Mouse (Mus musculus) gastrocnemius, adult 2 months (tissue): ENCODE measurements around the gene Ugdh. TPM values are rescaled to one million over a fixed set of nuclear protein-coding genes. Genes with fewer than 3 reads are reported as not detected.

ENCODE experiments used
- DNase-seq: peaks from one replicate; pipeline ENCODE4 v3.0.0; 2022
- H3K27ac ChIP-seq: fragments of 200-600 bp; 2 replicates; pipeline ENCODE4 v1.8.1; 2022; ENCODE audit warnings: mild to moderate bottlenecking
- H3K4me3 ChIP-seq: fragments of 200-600 bp; 2 replicates; pipeline ENCODE4 v1.8.1; 2022; ENCODE audit warnings: mild to moderate bottlenecking, moderate library complexity
- CTCF ChIP-seq: fragments of 200-600 bp; IDR thresholded peaks from 2 replicates; pipeline ENCODE4 v1.8.1; 2022; ENCODE audit warnings: antibody characterized with exemption, mild to moderate bottlenecking, moderate library complexity
- intact Hi-C: fragments of 180-260 bp; cut with DNase I; formaldehyde crosslinking; loops from one replicate; pipeline ENCODE4 v1.15.1; 2025
- total RNA-seq, 2 experiments: library from RNA; stranded (reverse); gene quantifications; 2 replicates each; pipeline ENCODE4 v1.2.3; 2021

The Ugdh gene
- total RNA-seq, 2 experiments from 2014 or later, result 5.8 to 12.0 TPM

DNA sequence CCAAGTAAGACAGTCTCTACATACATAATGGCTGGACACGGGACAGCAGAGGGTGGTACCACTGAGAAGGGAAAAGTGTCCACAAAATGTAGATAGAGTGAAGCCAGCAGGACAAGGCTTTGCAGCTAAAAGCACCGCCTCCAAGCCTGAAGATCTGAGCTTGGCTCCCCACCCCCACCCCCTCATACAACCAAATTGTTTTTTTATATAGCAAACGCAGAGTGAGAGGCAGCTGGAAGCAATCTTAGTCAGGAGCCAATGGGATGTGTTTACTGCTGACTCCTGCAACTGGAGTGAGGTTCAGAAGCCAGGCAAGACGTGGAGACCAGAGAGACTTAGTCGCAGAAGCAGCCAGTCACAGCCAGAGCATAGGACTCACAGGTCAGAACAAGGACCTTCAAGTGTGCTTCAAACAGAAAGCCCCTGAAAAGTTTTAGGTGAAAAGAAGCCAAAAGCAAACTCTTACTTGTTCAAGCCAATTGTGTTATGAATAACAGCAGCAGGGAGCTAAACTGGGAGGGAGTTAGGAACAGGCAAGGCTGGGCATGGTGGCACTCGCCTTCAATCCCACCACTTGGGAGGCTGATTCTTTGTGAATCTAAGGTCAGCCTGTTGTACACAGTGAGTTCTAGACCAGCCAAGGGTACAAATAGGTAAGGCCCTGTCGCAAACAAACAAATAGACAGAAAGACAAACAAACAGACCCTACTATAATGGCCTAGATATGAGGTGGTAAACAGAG, 21.5 kb upstream of the Ugdh start:
- Histone ChIP-seq H3K4me3 (no peak overlapping the region), H3K27ac (peak overlapping the region; percentile 89)
- no peak for DNase-seq
- TF ChIP-seq CTCF, result no peak
- intact Hi-C loops, result no loop called here

DNA sequence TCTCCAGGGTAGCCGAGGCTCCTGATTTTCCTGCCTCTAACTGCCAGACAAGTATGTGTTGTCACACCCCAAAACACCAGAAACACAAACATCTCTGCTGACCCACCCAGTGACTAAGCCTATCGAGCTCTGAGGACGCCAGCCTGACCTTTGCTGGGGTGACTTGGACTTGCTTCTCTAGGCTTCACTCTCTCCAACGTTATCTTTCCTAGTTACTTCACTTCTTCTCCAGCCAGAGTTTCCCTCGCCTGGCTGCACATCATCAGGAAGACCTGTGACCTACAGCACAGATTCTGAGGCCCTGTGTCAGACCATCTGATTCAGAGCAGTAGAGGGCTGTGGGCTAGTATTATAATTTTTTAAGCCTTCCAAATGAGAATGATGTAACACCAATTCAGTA, 19.0 kb upstream of the Ugdh start:
- Histone ChIP-seq H3K27ac (peak overlapping the region; percentile 89), H3K4me3 (no peak overlapping the region)
- intact Hi-C loops, result no loop called here
- TF ChIP-seq CTCF, result no peak
- DNase-seq, result peak; percentile 64

DNA sequence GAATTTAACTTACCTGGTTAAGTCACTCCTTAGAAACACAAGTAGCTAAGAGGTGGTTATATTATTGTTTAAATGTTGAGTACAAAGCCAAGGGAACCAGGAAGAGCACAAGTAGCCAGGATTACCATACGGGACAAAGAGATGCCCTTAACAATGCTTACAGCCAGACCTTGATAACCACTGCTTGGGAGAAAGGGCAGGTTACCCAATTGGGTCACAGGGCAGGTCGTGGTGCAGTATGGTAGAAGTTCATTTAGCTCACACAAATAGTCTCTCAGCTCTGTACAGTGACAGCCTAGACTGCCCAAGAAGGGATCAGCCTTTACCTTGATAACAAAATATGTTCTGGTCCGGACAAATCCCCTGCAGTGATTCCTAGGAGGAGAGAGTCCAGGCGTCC, 13.2 kb upstream of the Ugdh start:
- DNase-seq, result no peak
- no peak for TF ChIP-seq CTCF
- peak overlapping the region; percentile 70; the same call in 1 of the 2 replicates for H3K27ac ChIP-seq
- H3K4me3 ChIP-seq, result no peak overlapping the region
- intact Hi-C loops, result no loop called here

DNA sequence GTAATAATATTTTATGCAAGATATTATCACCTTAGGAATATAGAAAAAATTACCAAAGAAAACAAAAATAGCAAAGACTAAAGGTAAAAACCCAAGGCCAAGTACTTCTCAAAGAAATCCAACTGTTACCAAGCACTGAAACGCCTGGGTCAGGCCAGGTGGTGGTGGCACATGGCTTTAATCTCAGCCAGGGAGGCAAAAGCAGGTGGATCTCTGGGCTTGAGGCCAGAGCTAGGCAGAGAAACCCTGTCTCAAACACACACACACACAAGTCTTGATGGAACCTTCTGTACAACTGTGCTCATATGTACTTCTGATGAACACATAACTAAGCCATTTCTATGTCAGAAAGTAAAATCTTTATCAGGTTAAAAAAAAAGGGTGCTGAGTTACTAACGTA, 12.1 kb upstream of the Ugdh start:
- TF ChIP-seq CTCF, result no peak
- H3K4me3 ChIP-seq, result no peak overlapping the region
- H3K27ac ChIP-seq, result peak overlapping the region; percentile 70
- intact Hi-C loops, result no loop called here
- DNase-seq, result peak; percentile 60

DNA sequence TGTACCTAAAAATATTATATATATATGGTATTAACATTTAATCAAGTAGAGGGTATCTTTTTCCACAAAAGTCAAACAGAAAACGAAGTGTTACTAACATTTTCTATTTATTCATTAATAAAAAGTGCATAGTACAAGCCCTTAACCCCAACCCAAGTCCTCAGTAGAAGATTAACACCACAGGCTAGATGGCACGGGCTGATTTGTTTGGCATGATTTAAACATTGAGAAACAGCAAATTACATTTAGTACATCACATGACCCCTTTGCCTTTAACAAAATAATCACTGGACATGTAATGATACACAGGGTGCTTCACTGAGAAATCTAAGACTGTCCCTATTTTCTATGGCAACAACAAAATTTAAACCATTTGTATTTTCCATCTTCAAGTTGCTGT, 11.0 kb upstream of the Ugdh start:
- intact Hi-C loops, result no loop called here
- Histone ChIP-seq H3K27ac (no peak overlapping the region), H3K4me3 (no peak overlapping the region)
- DNase-seq, result no peak
- TF ChIP-seq CTCF, result no peak

DNA sequence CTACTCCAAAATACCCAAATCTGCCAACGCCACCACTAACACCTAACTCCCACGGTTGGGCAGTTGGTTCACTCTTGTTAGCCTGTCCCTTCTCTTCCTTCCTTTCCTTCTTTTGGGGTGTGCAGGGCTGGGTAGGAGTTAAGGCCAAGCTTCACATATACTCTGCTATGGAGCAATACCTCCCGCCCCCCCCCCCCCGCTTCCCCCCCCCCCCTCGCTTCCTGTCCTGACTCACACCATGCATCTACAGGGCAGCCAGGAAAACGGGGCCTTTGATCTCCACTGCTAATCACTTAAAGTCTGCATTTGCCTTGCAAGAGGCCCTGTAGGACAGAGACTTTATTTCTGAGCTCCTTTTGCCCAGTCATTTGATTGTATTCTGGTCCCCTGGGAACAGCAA, 9.2 kb upstream of the Ugdh start:
- no peak for TF ChIP-seq CTCF
- Histone ChIP-seq H3K4me3 (no peak overlapping the region), H3K27ac (no peak overlapping the region)
- intact Hi-C loops, result no loop called here
- DNase-seq, result no peak

DNA sequence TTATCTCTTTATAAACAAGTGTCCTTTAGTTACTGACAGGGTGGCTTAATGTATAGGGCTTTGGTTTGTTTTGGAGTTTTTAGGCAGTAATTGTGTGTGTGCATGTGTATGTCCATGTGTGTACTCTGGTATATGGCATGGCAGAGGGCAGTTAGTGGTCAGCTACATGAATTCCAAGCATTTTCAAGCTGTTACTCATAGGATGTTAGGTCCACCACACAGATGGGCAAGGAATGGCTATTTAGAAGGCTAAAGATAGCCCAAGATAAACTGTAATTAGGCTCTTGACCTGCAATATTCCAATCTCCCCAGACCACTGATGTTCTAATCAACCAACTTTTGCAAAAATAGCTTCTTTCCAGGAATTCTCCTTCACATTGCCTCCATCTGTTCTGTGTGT, 2.3 kb upstream of the Ugdh start:
- Histone ChIP-seq H3K4me3 (no peak overlapping the region), H3K27ac (no peak overlapping the region)
- no peak for TF ChIP-seq CTCF
- intact Hi-C loops, result no loop called here
- no peak for DNase-seq

DNA sequence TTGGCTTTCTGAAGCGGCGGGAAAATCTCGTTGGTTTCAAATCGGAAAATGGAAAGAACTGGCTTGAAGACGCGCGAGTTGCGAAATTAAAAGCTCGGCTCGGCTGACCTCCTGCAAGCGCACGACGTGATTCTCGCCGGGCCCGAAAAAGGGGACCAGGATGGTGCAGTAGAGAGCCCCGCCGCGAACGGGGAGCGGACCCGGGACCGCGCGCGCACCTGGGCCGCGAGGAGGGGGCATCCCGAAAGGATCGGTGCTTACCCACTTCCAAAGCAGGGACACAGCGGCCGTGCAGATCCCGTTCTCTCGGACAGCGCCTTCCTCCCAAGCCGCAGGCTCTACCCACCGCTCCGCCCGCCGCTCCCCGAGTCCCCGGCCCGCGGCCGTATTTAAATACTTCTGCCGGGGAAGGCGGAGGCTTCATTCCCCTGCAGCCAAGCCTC, 365 bp downstream of the Ugdh start:
- Histone ChIP-seq H3K4me3 (peak overlapping the region; percentile 96), H3K27ac (peak overlapping the region; percentile 96)
- no peak for DNase-seq
- TF ChIP-seq CTCF, result no peak
- intact Hi-C loops, result no loop called here

DNA sequence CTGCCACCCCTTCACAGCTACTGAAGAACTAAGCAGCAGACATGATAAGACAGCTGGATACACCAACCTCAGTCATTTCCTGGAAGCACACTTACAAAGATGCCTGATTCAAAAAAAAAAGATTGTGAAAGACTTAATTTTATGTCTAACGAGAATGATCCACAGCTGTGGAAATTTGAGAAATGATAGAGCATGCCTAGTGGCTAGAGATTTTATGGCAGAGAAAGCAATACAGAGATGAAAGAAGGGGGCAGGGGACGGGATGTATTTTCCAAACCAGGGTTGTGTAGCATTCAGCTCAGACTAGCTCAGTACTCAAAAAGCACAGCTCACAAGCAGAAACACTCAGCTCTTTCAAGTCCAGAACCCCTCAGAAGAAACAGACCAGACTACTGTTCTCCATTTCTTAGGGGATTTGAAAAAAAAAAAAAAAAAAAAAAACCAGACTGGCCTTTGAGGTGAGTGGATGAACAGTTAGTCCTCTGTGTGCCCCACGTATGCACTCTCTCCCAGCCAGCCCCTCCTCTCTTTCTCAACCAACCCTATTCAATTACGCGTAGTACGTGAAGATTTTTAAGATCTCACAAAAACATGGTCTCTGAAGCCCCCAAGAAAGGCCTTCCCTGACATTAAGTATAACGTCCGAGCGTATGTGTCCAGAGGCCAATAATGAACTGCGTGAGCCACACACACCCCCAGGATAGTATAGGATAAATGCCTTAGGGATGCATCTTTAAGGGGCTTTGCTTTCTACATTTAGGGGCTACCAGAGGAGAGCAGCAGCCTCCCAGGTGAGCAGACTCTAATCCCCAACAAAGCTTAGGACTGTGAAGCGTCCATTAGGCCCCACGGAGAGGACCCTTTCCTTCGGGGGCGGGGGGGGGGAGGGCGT, 1.0 kb downstream of the Ugdh start:
- H3K27ac ChIP-seq, result peak overlapping the region; percentile 96
- DNase-seq, result no peak
- intact Hi-C loops, result no loop called here
- peak overlapping the region; percentile 96 for H3K4me3 ChIP-seq
- TF ChIP-seq CTCF, result no peak

DNA sequence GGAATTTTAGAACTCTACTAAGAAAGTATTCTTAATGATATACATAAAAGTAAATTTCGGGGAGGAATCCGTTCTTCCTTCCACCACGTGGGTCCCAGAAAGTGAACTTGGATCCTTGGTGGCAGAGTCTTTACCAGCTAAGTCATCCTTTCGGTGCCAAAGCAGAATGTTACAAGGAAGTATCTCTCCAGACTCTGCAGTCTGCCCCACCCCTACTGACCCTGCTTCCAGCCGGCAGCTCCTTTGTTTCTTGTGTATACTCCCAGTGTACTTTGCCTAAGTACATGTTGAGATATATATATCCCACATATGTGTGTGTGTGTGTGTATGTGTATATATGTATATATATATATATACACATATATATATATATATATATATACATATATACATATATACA, 6.3 kb downstream of the Ugdh start:
- intact Hi-C loops, result no loop called here
- no peak for TF ChIP-seq CTCF

DNA sequence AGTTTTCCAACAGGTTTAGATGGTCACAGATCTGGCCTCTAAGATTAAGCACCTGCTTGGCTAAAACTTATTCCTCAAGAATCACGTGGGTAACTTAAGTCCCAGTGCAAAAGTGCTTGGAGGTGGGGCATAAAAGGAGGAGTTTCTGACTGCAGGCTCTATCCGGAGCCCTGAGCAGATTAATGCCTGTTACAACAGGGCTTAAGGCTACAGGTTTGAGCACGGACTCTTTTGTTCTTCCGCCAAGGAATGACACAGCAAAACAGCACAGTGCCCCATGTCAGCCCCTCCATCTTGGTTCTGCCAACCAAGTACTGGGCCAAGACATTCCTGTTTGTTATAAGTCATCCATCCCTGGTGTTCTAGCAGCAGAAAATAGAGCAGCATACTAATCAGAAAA, 7.4 kb downstream of the Ugdh start:
- DNase-seq, result no peak
- H3K27ac ChIP-seq, result no peak overlapping the region
- no peak for TF ChIP-seq CTCF
- intact Hi-C loops, result no loop called here
- H3K4me3 ChIP-seq, result no peak overlapping the region

More for the DNA sequence above, 6.3 kb downstream of the Ugdh start:
- H3K4me3 ChIP-seq, result no peak overlapping the region
- H3K27ac ChIP-seq, result no peak overlapping the region
- DNase-seq, result no peak

DNA sequence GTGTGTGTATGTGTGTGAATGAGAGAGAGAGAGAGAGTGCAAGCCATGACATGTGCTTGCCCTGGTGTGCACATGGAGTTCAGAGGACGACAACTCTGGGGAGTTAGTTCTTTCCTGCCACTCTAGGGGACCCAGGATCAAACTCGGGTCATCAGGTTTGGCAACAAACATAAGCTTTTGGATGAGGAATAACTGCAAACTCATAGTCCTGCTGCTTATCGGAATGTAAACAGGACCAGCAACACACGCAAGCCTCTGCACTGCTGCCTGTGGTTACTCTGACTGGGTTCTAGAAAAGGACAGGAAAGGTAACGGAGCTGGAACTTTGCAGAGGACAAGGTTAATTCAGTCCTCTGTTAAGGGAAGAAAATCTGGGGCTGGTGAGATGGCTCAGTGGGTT, 10.5 kb downstream of the Ugdh start:
- no peak overlapping the region for H3K27ac ChIP-seq
- intact Hi-C loops, result no loop called here
- DNase-seq, result no peak
- no peak overlapping the region for H3K4me3 ChIP-seq
- TF ChIP-seq CTCF, result no peak

DNA sequence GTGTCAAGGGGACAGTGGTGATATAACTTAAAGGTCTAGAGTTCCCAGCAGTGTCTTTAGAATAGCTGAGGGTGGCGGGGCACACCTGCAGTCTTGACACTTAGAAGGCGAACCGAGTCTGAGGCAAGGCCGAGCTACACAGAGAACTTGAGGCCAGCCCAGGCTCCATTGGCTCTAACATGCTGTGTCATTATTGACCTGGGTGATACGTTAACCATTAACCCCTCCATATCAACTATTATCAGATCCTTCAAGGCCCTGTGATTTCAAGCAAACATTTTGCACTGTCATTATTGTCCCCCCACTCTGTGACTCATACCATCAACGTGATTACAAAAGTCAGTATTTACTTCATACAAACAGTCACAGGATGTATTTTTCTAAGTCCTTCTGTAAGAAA, 11.5 kb downstream of the Ugdh start:
- Histone ChIP-seq H3K4me3 (no peak overlapping the region), H3K27ac (no peak overlapping the region)
- intact Hi-C loops, result no loop called here
- no peak for DNase-seq
- no peak for TF ChIP-seq CTCF
